Mouse (Mus musculus): ENCODE measurements around the gene Cdk6. TPM values are rescaled to one million over a fixed set of nuclear protein-coding genes. Genes with fewer than 3 reads are reported as not detected.

Cdk6 gene
- total and polyA plus RNA-seq, 3 experiments, result 4.0 to 10.6 (median 8.1) TPM

- Histone ChIP-seq H3K27ac (peak overlapping the region; percentile 68), H3K36me3 (ENCODE audit: control insufficient read depth, insufficient read depth, low read length) (peaks cover 4% of the 10 kb centered on the region; the same call in 1 of the 2 replicates), H3K4me1 (ENCODE audit: control insufficient read depth, insufficient read depth, low read length) (peaks cover 21% of the 10 kb centered on the region), H3K79me2 (replicated peaks; ENCODE audit: control insufficient read depth, insufficient read depth, low read length) (no peaks in the 10 kb centered on the region), H3K9ac (ENCODE audit: low read depth, low read length) (no peak overlapping the region), H3K27me3 (ENCODE audit: control insufficient read depth, insufficient read depth, low read length) (no peaks in the 10 kb centered on the region), H3K4me3 (no peak overlapping the region)
- intact Hi-C loops (cut with DNase I), result no loop called here
- TF ChIP-seq CTCF (IDR thresholded peaks at IDR 0.05) (no peak), EP300 (IDR thresholded peaks at IDR 0.05; ENCODE audit: insufficient read depth, low read depth, low read length) (peak; percentile 82)
- 23% methylated on average over 11 of the region's 11 CpGs for WGBS
- peak; percentile 42 to 74 for DNase-seq
Observed at GRCm38 (mm10) chr5:3502610-3503350, 161.5 kb downstream of the Cdk6 start.

GRCm38 (mm10) chr5:3503373-3503772 is 162.1 kb downstream of the Cdk6 start:
- Histone ChIP-seq H3K27me3 (ENCODE audit: control insufficient read depth, insufficient read depth, low read length) (no peaks in the 10 kb centered on the region), H3K36me3 (ENCODE audit: control insufficient read depth, insufficient read depth, low read length) (peaks cover 4% of the 10 kb centered on the region; the same call in 1 of the 2 replicates), H3K27ac (peak overlapping the region; percentile 50), H3K4me1 (ENCODE audit: control insufficient read depth, insufficient read depth, low read length) (peaks cover 21% of the 10 kb centered on the region), H3K9ac (ENCODE audit: low read depth, low read length) (no peak overlapping the region), H3K4me3 (no peak overlapping the region), H3K79me2 (replicated peaks; ENCODE audit: control insufficient read depth, insufficient read depth, low read length) (no peaks in the 10 kb centered on the region)
- whole genome bisulfite sequencing, result 67% methylated on average over 4 of the region's 4 CpGs
- TF ChIP-seq EP300 (IDR thresholded peaks at IDR 0.05; ENCODE audit: insufficient read depth, low read depth, low read length), result no peak
- no peak for TF ChIP-seq POLR2A (IDR thresholded peaks at IDR 0.05; ENCODE audit: insufficient read depth, low read depth, low read length)
- no peak for TF ChIP-seq CTCF (IDR thresholded peaks at IDR 0.05)
- no peak for DNase-seq
- intact Hi-C loops (cut with DNase I), result no loop called here

DNA sequence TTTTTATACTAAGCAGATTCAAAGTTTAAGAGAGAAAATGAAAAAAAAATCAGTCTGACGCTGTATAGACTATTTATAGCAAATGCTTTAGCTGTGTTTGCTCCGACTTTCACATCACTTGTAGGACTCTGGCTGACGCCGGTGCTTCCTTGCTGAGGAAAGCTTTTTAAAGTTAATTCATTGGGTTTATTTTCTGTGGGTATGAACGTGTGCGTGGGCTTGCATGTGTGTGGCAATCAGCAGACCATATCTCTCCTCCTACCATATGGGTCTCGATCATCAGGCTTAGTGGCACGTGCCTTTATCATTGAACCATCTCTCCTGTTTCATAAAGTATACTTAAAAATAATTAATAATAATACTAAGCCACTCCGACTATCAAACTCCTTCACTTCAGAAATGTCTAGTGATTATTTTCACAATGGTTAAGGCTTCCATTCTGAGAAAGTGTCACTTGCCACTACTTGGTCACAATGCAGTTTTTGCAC is 162.6 kb downstream of the Cdk6 start:
- intact Hi-C loops (cut with DNase I), result no loop called here

DNA sequence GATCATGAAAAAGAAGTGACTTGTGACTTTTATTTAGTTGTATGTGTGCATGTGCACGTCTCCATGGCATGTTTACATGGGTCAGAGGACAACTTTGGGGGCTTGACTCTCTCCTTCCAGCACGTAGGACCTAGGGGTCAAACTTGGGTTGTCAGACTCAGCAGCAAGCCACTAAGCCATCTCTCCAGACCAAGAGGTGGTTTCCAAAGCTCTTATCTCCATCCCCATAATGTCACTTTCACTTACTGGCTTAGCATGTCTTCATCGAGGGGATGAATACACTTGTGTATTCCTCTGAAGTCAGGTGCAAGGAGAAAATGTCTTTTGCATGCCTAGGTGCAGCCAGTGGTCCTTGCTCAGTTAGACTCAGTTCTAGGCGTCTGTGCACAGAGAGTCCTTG is 163.2 kb downstream of the Cdk6 start:
- Histone ChIP-seq H3K4me3 (no peak overlapping the region), H3K79me2 (replicated peaks; ENCODE audit: control insufficient read depth, insufficient read depth, low read length) (no peaks in the 10 kb centered on the region), H3K27ac (no peak overlapping the region), H3K36me3 (ENCODE audit: control insufficient read depth, insufficient read depth, low read length) (peaks cover 4% of the 10 kb centered on the region; the same call in 1 of the 2 replicates), H3K9ac (ENCODE audit: low read depth, low read length) (no peak overlapping the region), H3K27me3 (ENCODE audit: control insufficient read depth, insufficient read depth, low read length) (no peaks in the 10 kb centered on the region), H3K4me1 (ENCODE audit: control insufficient read depth, insufficient read depth, low read length) (peaks cover 23% of the 10 kb centered on the region)
- no peak for DNase-seq
- intact Hi-C loops (cut with DNase I), result no loop called here
- TF ChIP-seq POLR2A (IDR thresholded peaks at IDR 0.05; ENCODE audit: insufficient read depth, low read depth, low read length), result no peak
- no peak for TF ChIP-seq CTCF (IDR thresholded peaks at IDR 0.05)
- no peak for TF ChIP-seq EP300 (IDR thresholded peaks at IDR 0.05; ENCODE audit: insufficient read depth, low read depth, low read length)
- 82% methylated on average over 4 of the region's 4 CpGs for WGBS

More for the DNA sequence above, 162.6 kb downstream of the Cdk6 start:
- Histone ChIP-seq H3K4me1 (ENCODE audit: control insufficient read depth, insufficient read depth, low read length) (peaks cover 21% of the 10 kb centered on the region), H3K4me3 (no peak overlapping the region), H3K79me2 (replicated peaks; ENCODE audit: control insufficient read depth, insufficient read depth, low read length) (no peaks in the 10 kb centered on the region), H3K36me3 (ENCODE audit: control insufficient read depth, insufficient read depth, low read length) (peaks cover 4% of the 10 kb centered on the region; the same call in 1 of the 2 replicates), H3K9ac (ENCODE audit: low read depth, low read length) (no peak overlapping the region), H3K27me3 (ENCODE audit: control insufficient read depth, insufficient read depth, low read length) (no peaks in the 10 kb centered on the region), H3K27ac (no peak overlapping the region)
- 75% methylated on average over 9 of the region's 9 CpGs for WGBS
- DNase-seq, result no peak
- TF ChIP-seq EP300 (IDR thresholded peaks at IDR 0.05; ENCODE audit: insufficient read depth, low read depth, low read length) (no peak), POLR2A (IDR thresholded peaks at IDR 0.05; ENCODE audit: insufficient read depth, low read depth, low read length) (no peak), CTCF (IDR thresholded peaks at IDR 0.05) (no peak)

DNA sequence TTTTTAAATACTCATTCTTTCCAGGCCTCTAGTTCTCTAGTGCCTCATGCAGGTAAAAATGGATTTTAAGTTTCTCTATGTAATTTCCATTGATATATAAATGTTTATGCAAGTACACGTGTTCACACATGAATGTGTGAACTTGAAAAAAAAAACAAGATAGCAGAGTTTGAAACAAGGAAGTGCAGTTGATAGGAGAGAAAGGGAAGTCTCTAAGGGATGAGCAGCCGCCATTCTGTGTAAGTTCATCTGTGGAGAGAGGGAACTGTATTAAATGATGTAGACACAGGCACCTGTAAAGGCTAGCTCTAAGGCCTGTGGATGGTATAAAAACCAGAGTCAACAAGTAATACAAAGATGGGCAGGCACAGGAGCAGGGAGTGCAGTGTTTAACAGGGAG is 164.3 kb downstream of the Cdk6 start:
- 54% methylated on average over 2 of the region's 2 CpGs for WGBS
- intact Hi-C loops (cut with DNase I), result no loop called here
- no peak for DNase-seq
- H3K27me3 ChIP-seq (ENCODE audit: control insufficient read depth, insufficient read depth, low read length), result no peaks in the 10 kb centered on the region
- H3K27ac ChIP-seq, result no peak overlapping the region
- H3K4me3 ChIP-seq, result no peak overlapping the region
- H3K9ac ChIP-seq (ENCODE audit: low read depth, low read length), result no peak overlapping the region
- peaks cover 4% of the 10 kb centered on the region; the same call in 1 of the 2 replicates for H3K36me3 ChIP-seq (ENCODE audit: control insufficient read depth, insufficient read depth, low read length)
- no peaks in the 10 kb centered on the region for H3K79me2 ChIP-seq (replicated peaks; ENCODE audit: control insufficient read depth, insufficient read depth, low read length)
- peaks cover 23% of the 10 kb centered on the region for H3K4me1 ChIP-seq (ENCODE audit: control insufficient read depth, insufficient read depth, low read length)
- TF ChIP-seq POLR2A (IDR thresholded peaks at IDR 0.05; ENCODE audit: insufficient read depth, low read depth, low read length), result no peak
- TF ChIP-seq EP300 (IDR thresholded peaks at IDR 0.05; ENCODE audit: insufficient read depth, low read depth, low read length), result no peak
- no peak for TF ChIP-seq CTCF (IDR thresholded peaks at IDR 0.05)

All from heart, adult 2 months (tissue).